Mouse (Mus musculus) v-Abl transformed pro-B cells (cell line): ENCODE measurements around the gene Zbtb7a.

ENCODE experiments used
- in situ Hi-C, 2 experiments: fragments of 400-800 bp; cut with MboI; formaldehyde crosslinking; loops; one replicate each; pipeline ENCODE4 v1.15.1; 2025; ENCODE audit not compliant: unreplicated experiment in 2 of 2

Zbtb7a gene

GRCm38 (mm10) chr10:81138131-81138782 is 3.2 kb downstream of the Zbtb7a start:
- in situ Hi-C loops = no loop called here

DNA sequence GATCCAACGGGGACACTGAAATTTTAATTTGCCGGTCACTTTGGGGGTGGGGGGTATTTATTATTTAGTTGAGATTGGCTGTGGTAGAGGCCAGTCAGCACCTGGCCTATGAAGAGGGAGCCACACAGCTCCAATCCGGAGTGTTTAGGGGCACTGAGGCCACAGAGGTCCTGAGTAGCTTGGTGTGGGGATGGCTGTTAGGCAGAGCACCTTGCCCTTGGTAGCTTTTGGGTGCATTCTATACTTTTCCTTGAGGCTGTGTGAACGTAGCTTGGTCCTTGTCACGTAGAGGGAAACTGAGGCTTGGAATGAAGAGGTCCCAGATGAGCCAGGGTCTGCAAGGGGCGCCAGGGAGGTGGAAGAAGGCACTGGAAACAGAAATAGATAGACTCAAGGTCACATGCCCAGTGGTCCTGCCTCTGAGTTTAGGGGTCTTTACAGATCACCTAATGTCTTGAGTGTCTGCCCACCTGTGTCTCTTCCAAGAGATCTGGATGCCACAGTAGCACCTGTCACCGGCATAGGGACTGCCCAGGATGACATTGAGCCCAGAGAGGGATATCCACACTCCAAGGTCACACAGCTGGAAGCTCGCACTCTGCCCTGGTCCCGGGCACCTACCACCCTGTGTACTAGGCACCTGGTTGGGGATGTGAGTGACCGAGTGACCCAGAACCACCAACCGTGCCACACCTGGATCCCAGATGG is 4.0 kb downstream of the Zbtb7a start:
- in situ Hi-C loops = no loop called here

GRCm38 (mm10) chr10:81139529-81139846 is 4.5 kb downstream of the Zbtb7a start:
- in situ Hi-C loops = no loop called here

DNA sequence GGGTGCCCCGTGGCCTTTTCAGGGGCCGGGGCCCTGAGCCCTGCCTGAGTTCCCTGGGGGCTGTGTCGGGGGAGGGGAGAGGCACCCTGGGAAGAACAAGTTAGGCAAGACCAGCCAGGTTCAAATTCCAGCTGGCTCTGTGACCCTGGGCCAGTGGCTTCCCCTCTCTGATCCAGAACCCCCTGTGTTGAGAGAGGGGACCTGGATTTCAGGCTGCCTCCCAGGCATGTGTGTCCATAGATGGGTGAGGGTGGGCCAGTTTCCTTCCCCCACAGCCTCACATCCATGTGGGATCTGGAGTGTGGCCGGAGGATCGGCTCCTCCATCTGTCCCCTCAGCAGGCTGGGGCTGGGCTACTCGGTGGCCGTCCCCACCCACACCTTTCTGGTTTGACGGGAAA is 5.0 kb downstream of the Zbtb7a start:
- in situ Hi-C loops = no loop called here

DNA sequence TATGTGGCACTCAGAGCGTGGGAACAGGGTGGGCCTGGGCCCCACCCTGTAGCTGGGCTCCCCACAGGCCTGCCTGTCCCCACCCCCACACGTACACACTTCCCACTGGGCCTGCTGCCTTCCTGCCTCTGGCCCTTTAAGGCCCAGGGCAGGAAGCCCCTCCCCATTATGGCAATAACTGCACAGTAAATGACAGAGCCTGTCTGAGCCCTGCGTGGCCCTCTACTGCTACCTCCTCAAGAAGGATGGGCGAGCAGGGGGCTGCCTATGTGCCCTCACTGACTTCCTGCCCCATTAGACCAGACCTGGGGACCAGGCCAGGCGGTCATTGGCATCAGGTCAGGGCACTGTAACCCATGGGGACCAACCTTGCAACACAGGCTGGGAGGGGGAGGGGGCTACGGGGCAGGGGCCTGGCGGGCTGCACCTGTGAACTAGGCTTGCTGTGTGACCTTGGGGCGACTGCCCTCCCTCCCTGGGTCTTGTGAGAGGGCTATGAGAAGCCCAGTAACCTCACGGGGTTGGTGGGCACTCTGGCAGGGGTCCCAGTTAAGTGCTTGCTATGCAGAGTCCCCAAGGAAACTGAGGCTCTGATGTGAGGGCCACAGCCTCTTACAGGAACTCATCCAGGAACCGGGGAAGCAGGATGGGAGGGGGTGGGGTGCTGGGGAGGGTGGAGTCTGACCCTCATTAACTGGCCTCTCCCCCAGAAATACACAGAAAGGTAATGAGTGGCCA is 5.9 kb downstream of the Zbtb7a start:
- in situ Hi-C loops = no loop called here

DNA sequence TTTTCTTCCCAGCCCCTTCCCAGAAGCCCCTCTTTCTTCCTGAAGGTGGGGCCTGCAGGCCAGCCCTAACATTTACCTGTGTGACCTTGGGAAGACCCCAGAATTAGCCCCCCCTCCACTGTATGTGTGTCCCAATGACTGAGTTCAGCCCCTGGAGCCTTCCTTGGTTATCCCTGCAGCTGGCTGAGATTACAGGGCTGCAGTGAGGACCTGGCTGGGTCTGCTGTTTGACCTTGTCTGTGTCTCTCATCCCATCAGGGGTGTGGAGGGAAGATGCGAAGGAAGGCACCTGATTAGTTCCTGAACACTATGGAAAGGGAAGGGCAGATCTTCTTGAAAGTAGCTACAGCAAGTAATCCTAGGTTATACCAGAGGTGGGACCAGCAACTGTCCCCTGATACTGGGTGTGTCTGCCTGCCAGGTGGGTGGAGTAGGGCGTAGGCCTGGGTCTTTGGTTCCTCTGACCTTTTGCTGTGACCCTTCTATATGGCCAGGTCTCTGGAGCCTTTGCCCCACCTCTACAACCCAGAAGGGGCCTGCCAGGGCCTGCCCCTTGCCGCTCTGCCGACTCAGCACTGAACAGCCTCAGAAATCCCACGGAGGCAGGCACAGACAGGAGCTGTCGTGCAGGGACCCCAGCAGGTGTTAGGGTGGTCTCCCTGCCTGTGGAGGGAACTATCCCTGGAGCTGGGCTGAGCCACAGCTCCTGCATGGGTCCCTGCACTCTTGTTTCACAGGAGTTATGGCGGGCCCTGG is 6.6 kb downstream of the Zbtb7a start:
- in situ Hi-C loops = no loop called here

- in situ Hi-C loops = no loop called here
Observed at GRCm38 (mm10) chr10:81142551-81142981, 7.5 kb downstream of the Zbtb7a start.

DNA sequence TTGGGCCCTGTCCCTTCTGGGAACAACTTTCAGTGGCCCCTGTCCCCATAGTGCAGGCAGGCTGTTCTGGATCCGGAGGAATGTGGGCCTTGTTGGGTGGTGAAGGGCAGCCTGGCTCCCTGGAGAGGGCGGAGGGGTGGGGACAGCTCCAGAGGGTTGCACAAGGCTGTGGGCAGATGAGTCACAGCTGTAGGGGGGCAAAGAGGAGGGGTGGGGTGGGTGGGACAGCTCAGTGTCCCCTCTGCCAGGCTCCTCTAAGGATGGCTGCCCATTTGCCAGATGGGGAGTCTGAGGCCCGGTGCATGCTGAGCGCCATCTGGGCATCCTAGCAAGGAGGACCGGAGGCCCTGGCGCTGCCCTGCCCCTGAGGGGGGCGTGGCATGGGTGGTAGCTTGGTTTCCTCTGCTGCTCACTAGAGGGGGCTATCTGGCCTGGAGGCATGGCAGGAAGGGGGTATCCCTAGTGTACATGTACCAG is 8.2 kb downstream of the Zbtb7a start:
- in situ Hi-C loops = no loop called here

- in situ Hi-C loops = no loop called here
Observed at GRCm38 (mm10) chr10:81143845-81144437, 8.9 kb downstream of the Zbtb7a start.

DNA sequence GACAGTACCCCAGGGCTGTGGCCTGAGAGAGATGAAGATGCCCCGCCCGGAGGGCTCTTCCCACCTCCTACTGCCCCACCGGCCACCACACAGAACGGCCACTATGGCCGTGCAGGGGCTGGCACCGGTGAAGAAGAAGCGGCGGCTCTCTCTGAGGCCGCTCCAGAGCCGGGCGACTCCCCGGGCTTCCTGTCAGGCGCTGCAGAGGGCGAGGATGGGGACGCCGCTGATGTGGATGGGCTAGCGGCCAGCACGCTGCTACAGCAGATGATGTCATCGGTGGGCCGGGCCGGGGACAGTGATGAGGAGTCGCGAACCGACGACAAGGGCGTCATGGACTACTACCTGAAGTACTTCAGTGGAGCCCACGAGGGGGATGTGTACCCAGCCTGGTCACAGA is 9.6 kb downstream of the Zbtb7a start:
- in situ Hi-C loops = no loop called here

- in situ Hi-C loops = no loop called here
Observed at GRCm38 (mm10) chr10:81145307-81145706, 10.3 kb downstream of the Zbtb7a start.

- in situ Hi-C loops = no loop called here
Observed at GRCm38 (mm10) chr10:81145778-81146177, 10.8 kb downstream of the Zbtb7a start.

DNA sequence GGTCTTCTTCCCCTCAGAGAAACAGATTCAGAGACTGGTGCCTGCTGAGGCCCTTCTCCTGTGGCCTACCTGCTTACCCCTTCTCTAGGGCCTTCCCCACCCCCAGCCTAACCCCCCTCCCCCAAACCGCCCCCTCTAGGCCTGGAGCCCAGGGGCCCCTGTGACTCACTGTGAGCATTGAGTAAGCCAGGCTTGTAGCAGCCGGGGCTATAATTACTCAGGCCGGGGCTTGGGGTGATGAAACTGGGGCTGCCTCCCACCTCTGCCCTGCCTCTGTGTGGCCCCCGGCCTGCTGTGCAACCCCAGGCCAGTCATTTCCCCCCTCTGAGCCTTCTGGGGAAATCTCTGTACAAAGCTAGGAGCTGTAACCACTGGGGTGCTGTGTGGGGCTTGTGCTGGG is 11.3 kb downstream of the Zbtb7a start:
- in situ Hi-C loops = no loop called here

DNA sequence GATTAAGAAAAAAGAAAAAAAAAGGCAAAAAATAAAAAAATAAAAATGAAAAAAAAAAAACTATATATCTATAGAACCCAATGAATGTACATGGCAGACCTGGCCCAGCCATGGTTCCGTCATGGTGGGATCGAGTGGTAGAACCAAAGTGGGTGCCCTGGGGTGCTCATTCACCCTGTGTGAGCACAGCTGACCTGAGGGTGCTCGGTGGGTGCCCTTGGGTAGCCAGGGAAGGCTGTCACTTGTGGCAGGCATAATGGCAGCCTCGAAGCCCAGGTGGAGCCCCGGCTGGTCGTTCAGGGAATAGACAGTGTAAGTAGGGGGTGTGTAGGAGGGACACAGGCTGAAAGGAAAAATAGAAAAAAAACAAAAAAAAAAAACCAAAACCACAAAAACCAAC is 16.2 kb downstream of the Zbtb7a start:
- in situ Hi-C loops = no loop called here

- in situ Hi-C loops = no loop called here
Observed at GRCm38 (mm10) chr10:81152609-81153008, 17.6 kb downstream of the Zbtb7a start.

DNA sequence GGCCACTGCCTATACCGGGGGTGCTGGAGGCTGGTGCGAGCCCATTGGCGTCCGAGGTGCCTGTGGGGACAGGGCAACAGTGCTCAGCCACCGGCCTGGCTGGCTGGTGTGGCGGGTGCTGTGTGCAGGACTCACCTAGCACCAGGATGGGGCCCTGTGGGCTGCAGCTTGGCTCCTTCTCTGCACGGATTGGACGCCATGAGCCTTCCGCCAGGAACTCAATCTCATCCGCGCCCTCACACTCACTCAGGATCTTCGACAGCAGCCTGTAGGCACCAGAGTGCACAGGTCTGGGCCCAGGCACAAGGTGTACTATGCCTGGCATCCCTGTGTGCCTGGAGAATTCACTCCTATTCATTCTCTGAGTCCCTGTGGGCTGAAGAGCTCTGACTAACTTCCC is 19.3 kb downstream of the Zbtb7a start:
- in situ Hi-C loops = no loop called here

DNA sequence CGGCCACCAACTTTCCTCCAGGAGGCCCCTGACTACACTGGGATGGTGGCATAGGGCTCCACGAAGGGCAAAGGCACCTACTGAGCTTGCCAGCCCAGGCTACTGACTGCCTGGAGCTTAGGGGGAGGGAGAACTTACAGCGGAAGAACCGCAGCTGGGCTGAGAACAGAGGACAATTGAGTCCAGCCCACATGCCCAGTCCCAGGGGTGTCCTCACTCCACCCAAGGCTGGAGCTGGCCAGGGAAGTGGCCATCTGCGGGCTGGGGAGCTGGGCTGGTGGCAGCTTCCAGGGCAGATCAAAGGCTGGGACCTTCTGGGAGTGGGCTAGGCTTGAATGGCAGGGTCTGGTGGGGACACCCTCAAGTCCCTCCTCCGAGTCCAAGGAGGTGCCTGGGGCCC is 19.7 kb downstream of the Zbtb7a start:
- in situ Hi-C loops = no loop called here

DNA sequence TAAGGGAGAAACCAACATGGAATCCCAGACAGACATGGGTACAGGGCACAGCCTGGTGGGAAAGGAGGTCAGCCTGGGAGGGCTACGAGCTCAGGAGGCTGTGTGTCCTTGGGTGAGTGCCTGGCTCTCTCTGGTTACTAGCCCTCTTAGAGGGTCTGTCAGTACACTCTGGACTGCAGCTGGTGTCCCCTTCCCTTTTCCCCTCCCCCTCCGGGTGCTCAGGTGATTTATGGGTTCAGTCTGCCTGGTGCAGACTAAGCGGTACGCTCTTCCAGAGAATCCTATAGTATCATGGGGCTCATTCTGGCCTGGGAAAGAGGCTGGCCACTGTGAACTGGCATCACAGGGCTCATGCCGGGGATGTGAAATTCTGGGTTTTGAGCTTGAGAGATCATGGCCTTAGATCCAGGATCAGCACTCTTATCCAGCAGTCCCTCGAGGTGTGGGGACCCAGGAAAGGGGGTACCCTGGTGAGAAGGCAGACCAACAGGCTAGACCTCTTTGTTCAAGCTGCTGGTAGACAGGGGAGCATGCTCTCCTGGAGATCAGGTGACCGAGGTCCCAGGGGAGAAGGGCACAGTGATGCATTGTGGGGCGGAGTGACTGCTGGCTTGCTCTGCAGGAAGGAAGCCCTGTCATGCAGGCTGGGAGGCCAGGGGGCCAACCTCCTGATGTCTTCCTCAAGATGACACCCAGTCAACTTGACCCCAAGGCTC is 26.7 kb downstream of the Zbtb7a start:
- in situ Hi-C loops = no loop called here

DNA sequence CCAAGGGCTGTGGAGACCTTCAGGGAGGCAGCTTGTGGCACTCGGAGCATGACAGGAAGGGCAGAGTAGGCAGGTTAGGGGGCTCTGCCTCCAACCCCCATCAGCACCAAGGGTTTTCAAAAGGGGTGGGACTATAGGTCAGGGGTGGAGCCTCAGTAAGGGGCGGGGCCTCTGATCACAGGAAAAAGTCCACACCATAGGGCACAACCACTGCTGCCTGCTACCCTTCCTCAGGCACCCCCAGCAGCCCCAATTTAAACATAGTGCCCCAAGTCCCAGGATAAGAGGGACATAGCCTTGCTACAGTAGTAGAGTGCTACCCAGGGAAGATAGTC is 27.3 kb downstream of the Zbtb7a start:
- in situ Hi-C loops = no loop called here

DNA sequence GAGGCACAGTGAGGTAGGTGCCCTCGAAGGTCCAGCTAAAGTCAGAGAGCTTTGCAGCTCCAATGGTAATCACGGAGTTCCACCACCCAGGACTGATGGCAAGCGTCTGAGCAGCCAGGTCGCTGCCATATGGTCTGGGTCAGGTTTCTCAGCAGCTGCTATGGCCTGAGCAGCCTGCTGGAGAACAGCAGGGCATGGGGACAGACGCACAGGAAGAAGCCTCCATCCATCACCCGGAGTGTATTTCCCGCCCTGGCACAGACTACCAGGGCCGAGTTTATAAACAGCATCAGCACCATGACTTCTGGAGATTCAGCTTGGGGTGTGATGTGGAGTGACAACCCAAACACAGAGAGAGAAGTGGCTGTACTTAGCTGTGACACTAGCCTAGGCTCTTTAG is 30.1 kb downstream of the Zbtb7a start:
- in situ Hi-C loops = loop anchor here in 1 of 2 experiments (5.0 kb wide), 1 partner anchor 33 kb away; no protein-coding TSS in a partner anchor
